ENCODE assay signal across 32 mouse cellular contexts in genomic region chr19:35868543-35868942, GRCm38 (mm10).
"Had no signal": no experiment of that assay in that cellular context is flagged by ENCODE, and none has a peak within 500 bp of the region (broad histone marks: within the 10 kb centered on the region; RNA-seq: fewer than 3 reads in every experiment).

No protein-coding gene starts in this region.

- H3K4me2 ChIP-seq: limb, embryonic 12.5 days; limb, embryonic 13.5 days; limb, embryonic 15.5 days; liver, embryonic 11.5 days; liver, embryonic 12.5 days; liver, embryonic 13.5 days; liver, embryonic 15.5 days; lung, embryonic 14.5 days; lung, embryonic 15.5 days; midbrain, embryonic 11.5 days; midbrain, embryonic 12.5 days; midbrain, embryonic 13.5 days; midbrain, embryonic 15.5 days; neural tube, embryonic 12.5 days; neural tube, embryonic 13.5 days had no signal

- H3K27me3 ChIP-seq: limb, embryonic 12.5 days; limb, embryonic 13.5 days; limb, embryonic 15.5 days; liver, embryonic 12.5 days; liver, embryonic 13.5 days; liver, embryonic 15.5 days; lung, embryonic 15.5 days; megakaryocyte, embryonic 14.5 days; midbrain, embryonic 12.5 days; midbrain, embryonic 13.5 days; midbrain, embryonic 15.5 days; neural tube, embryonic 12.5 days; neural tube, embryonic 13.5 days had no signal

- H3K36me3 ChIP-seq: limb, embryonic 10.5 days; limb, embryonic 12.5 days; limb, embryonic 13.5 days; limb, embryonic 15.5 days; liver, embryonic 12.5 days; liver, embryonic 13.5 days; liver, embryonic 15.5 days; lung, embryonic 15.5 days; midbrain, embryonic 10.5 days; midbrain, embryonic 12.5 days; midbrain, embryonic 13.5 days; midbrain, embryonic 15.5 days; neural tube, embryonic 12.5 days; neural tube, embryonic 13.5 days had no signal

- H3K9ac ChIP-seq: limb, embryonic 12.5 days; limb, embryonic 13.5 days; limb, embryonic 15.5 days; liver, embryonic 12.5 days; liver, embryonic 13.5 days; liver, embryonic 14.5 days; liver, embryonic 15.5 days; liver, postnatal 0 days; lung, embryonic 14.5 days; lung, embryonic 15.5 days; midbrain, embryonic 12.5 days; midbrain, embryonic 13.5 days; midbrain, embryonic 15.5 days; neural tube, embryonic 12.5 days; neural tube, embryonic 13.5 days had no signal

- DNase-seq: left cerebral cortex, postnatal 4 days; liver; liver, embryonic 13.5 days; liver, postnatal 0 days; lung, adult 18-20 months; lung, adult 2 months; lung, embryonic 14.5 days; lung, postnatal 10 days; lung, postnatal 14 days; lung, postnatal 36 days; lung, postnatal 4 days; midbrain, embryonic 14.5 days had no signal

- ATAC-seq: liver, embryonic 12.5 days; liver, postnatal 0 days; lung, postnatal 0 days; midbrain, embryonic 13.5 days; midbrain, embryonic 15.5 days; midbrain, embryonic 16.5 days had no signal

- H3K27ac ChIP-seq: limb, embryonic 10.5 days; limb, embryonic 12.5 days; limb, embryonic 13.5 days; limb, embryonic 15.5 days; liver, embryonic 12.5 days; liver, embryonic 13.5 days; liver, embryonic 14.5 days; liver, embryonic 15.5 days; lung, embryonic 15.5 days; macrophage; midbrain, embryonic 10.5 days; midbrain, embryonic 12.5 days; midbrain, embryonic 13.5 days; midbrain, embryonic 15.5 days; neural tube, embryonic 12.5 days; neural tube, embryonic 13.5 days had no signal

- H3K4me1 ChIP-seq: limb, embryonic 10.5 days; limb, embryonic 12.5 days; limb, embryonic 13.5 days; limb, embryonic 15.5 days; liver, embryonic 12.5 days; liver, embryonic 13.5 days; liver, embryonic 15.5 days; lung, embryonic 15.5 days; megakaryocyte, embryonic 14.5 days; midbrain, embryonic 10.5 days; midbrain, embryonic 12.5 days; midbrain, embryonic 13.5 days; midbrain, embryonic 15.5 days; neural tube, embryonic 12.5 days; neural tube, embryonic 13.5 days had no signal

- H3K9me3 ChIP-seq: limb, embryonic 10.5 days; limb, embryonic 13.5 days; limb, embryonic 15.5 days; liver, embryonic 12.5 days; liver, embryonic 13.5 days; liver, embryonic 15.5 days; lung, embryonic 15.5 days; midbrain, embryonic 10.5 days; midbrain, embryonic 12.5 days; midbrain, embryonic 13.5 days; midbrain, embryonic 15.5 days; neural tube, embryonic 12.5 days; neural tube, embryonic 13.5 days had no signal

- H3K4me3 ChIP-seq: limb, embryonic 10.5 days; limb, embryonic 12.5 days; limb, embryonic 13.5 days; limb, embryonic 15.5 days; liver, embryonic 12.5 days; liver, embryonic 13.5 days; liver, embryonic 15.5 days; lung, embryonic 15.5 days; megakaryocyte, embryonic 14.5 days; midbrain, embryonic 10.5 days; midbrain, embryonic 12.5 days; midbrain, embryonic 13.5 days; midbrain, embryonic 15.5 days; neural tube, embryonic 12.5 days; neural tube, embryonic 13.5 days had no signal
